Mouse (Mus musculus) lung, postnatal 14 days (tissue): Measurements from ENCODE around the gene Nfil3.
A peak's percentile ranks its signal among the peaks of the same experiment; 100 is the strongest.

ENCODE experiments used
- DNase-seq: peaks from one replicate; pipeline ENCODE4 v3.0.0; 2021

Gene Nfil3

DNA sequence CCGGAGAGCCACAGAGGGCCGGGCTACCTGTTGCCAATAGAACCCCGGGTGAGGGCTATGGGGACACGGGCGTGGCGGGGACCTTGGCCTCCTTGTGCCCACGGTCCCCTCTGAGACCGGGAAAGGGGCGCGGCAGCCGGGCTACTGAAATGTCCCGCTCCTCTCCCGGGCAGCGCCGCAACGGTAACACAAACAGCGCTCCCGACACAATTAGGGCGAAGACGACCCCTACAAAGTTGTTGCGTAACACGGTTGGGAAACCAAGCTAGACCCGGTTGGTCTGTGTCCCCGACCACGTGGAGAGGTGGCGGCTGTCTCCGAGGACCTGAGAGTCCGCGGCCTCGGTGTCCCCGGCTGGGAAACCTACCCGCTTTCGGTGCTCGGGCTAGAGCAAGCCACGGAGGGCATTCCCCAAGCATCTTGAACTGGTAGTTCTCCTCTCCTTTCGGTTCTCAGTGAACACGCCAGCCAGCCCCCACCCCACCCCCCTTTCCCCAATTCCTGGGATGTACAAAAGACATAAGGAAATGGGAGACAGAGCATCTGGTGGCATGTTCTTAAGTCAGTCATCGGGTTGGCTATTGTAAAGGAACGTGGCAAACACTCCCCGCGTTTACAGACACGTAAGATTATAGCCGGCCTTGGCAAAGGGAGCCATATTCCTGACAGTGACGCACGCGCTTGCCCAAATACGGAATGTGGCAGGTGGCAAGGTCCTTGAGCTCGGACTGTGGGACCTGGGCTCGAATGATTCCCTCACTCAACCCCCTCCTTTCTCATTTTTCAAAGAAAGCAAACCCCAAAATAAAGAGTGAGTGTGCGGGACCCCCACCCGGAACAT is 788 bp upstream of the Nfil3 start:
- peak; percentile 58 for DNase-seq

DNA sequence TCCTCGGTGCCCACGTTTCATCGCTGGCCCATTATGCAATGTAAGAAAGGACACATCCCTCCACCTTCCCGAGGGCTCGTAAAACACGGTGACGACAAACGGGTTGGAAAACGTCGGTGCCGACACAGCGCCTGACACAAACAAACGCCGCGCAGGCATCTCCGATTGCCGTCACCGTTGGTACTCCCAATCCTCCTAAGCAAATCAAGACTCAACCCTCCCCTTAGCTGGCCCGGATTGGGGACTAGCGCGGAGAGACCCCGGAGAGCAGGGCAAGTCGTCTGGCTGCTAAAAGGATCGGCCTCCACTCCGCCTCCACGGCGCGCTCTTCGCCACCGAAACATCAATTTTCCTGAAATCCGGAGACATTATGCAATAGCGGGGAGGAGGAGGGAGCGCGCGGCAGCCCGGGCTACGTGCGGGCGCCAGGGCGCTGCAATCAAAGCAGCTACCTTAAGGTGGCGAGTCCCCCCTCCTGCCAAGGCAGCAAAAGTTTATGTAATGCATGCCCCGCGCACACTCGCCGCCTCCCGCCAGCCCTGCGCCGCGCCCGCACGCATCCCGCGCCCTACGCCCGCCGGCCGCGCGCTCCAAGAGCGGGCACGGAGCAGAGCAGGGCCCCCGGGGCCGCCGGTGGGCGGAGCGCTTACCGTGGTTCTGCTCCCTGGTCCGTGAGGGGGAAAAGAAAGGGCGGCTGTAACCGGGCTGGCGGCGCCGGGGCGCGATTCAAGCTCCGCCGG is 492 bp downstream of the Nfil3 start:
- peak; percentile 71 for DNase-seq

DNA sequence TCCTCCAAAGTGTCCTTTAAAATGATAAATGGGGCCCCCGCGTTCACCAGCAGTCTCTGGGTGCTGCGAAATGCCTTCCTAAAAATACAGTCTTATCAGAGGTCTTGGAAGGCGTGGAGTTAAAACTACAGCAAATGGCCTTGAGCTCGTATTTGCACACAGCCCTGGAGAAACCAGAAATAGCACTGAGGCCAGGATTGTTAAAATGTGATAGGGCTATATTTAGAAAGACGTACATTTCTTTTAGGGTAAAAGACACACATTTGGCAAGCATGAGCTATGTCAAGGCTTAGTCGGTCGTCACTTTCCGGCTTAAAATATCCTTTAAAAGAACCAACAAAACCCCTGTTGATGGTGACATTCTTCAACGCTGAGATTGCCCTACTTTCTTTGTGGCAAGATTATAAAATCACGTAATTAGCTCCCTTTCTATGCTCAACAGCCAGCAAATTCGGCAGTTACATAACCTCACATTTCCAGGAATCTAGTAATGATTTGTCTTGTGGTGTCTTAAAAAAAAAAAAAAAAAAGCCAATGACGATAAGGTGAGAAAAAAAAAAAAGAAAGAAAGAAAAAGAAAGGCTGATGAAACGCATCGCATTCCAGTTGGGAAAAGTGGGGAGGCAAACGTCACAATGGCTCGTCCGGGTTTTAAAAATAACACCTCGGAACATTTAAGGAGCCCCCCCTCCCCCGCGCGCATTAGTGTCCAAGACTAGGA is 1.4 kb downstream of the Nfil3 start:
- DNase-seq: peak; percentile 10

DNA sequence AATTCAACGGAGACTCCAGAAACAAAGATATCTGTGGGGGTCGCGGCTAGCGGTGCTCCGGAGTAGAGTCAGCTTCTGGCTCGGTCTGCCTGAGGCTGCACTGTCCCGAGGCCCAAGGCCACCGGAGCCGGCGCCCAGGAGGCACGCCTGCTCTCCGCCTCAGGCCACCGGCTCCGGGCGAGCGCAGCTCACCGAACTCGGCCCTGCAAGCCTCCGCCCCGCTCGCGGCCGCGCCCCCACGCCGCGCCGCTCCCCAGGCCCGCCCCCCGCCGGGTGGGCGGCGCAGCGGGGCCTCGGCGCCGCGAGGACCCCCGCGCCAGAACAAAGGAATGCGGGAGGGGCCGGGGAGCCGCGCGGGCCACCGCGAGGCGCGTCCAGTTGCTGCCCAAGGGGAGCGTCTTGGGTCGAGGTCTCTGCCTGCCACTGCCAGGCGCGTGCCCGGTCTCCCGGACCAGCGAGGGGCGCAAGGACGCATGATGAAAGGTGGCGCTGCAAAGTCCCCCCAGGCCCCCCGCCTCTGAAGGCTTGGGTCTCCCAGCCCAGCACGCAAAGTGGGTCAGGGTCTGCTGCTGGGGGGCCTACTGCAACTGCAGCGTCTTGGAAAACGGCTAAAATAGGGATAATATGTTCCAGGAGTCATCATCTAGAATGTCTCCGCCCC is 2.4 kb downstream of the Nfil3 start:
- peak; percentile 44 for DNase-seq

DNA sequence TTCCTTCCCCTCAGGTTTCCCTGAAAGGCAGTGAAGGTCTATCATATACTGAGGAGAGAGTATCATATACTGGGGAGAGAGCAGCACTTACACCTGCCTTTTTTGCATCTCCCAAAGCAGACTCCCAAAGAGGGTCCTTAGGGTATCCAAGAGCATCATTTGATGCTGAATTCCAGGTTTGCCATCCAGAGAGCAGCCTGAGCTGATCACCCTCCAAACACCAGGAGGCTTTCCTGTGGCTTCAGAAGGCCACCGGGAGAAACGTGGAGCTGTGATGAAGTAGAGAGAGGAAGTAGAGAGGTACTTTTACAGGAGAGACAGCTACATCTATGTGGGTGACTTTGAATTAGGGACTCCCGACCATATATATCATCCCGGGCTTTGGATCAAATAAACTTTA is 3.1 kb downstream of the Nfil3 start:
- DNase-seq: no peak

DNA sequence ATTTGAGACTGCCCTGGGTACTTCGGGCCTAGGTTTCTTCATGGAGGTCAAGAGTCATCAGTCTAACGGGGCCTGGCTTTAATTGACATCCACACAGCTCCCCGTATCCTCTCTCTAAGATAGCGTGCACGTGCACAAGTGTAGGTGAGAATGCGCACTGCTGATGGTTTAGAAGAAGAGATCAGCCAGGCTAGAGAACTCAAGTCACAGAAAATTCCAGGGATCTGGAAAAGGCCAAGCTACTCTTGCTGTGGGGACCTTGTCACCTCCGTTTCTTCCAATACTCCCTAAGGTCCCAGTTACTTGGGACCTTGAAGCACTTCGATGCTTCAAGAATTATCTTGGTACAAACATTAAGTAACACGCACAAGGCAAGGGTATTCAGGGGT is 3.7 kb downstream of the Nfil3 start:
- no peak for DNase-seq

DNA sequence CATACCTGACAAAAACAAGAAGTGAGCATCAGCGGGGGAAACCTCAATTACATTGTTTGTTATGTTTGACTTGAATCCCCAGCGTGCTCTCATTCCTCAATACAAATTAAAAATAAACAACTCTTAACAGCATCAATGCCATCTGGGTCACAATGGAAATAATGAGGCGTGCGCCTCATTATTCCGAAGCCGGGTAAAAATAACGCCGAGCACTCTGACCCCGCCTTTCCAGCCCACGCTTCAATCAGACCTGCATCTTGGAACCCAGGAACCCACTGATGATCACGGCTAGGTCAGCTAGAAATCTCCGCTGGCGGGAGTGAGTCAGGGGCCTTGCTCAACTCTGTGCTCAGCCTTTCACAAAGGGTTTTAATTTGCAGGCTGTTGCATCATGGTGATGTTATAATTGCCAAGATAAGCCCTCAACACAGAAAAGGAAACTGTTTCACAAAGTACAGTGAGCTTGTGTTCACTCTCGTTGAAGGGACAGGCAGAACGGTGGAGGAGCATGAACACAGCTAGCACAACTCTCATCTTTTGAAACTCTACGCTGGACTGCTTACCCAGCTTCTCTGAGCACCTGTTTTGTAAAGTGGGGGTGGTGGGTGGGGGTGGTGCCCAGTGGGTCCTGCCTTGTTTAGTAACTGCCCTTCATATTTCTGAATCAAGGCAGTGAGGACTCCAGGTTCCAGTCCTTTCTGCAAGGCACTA is 4.2 kb downstream of the Nfil3 start:
- peak; percentile 62 for DNase-seq

DNA sequence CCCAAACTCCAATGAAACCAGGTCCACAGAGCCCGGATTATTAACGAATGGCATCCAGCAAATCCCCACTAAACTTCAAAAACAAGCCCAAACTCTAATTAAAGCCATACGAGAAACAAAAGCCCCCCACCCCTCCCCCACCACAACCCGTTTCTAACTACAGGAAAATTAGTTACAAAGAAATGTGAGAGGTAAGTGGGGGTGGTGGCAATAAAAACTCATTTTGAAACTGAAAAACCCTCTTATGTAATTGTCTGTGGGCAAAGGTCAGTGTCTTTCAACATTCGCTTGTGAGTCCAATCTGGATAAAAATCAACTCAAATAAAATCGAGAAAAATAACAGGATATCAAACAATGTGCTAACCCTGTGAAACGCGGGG is 4.8 kb downstream of the Nfil3 start:
- no peak for DNase-seq

DNA sequence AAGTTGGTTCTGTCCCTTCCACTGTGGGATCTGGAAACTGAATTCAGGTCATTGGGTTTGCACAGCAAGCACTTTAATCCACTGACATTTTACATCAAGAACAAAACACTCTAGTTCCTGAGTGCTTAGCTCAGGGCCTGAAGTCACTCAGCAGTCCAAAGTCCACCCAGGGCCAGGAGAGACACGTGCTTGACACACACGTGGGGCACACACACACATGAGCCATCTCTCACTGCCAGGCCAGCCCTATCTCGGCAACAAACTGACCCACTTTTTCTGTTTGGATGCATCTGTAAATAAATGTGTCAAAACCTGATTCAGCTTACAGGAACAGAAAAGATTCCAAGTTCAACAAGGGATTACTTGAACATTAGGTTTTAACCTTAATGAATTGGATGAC is 6.2 kb downstream of the Nfil3 start:
- DNase-seq: no peak

DNA sequence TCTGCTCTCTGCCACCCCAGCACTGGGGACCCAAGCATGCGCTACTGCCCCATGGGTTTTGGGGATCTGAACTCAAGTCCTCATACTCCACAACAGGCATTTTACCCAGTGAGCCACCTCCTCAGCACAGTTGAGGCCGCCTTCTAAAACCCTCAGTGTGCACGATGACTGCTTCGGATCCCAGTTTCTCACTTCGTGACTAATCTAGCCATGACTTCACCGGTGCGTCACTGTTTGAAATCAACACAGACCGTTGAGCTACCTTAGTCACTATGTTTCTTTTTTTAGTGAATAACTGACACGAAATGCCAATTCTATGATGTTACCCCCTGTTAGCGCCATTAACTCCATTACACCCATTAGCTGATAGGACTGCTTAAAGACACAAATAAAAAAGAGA is 7.4 kb downstream of the Nfil3 start:
- no peak for DNase-seq

DNA sequence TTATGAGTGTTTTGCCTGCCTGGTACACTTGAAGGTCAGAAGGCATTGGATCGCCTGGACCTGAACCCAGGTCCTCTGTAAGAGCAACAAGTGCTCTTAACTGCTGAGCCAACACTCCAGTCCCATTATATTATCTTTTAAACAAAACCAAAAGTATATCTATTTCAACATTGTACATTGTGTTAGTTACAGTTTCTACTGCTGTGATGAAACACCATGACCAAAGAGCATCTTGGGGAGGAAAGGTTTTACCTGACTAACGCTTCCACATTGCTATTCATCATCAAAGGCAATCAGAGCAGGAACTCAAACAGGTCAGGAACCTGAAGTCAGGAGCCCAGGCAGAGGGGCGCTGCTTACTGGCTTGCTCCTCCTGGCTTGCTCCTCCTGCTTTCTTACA is 8.2 kb downstream of the Nfil3 start:
- no peak for DNase-seq

DNA sequence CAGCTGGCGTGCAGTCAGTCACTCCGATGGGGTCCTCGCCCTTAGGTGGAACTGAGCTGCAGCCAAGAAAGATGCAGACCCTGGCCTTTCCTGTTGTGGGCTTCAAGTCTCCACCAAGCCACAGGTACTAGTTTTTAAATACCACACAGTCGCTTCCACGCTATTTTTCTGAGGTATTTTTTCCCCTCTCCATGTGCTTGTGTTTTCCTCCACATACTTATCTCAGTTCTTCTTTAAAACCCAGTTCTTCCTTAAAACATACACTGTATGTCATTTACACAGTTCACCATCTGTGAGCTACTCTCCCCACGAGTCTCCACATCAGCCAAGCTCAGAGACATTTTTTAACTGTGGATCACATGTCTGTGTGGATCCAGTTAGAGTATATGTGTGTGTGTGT is 10.0 kb downstream of the Nfil3 start:
- no peak for DNase-seq

DNA sequence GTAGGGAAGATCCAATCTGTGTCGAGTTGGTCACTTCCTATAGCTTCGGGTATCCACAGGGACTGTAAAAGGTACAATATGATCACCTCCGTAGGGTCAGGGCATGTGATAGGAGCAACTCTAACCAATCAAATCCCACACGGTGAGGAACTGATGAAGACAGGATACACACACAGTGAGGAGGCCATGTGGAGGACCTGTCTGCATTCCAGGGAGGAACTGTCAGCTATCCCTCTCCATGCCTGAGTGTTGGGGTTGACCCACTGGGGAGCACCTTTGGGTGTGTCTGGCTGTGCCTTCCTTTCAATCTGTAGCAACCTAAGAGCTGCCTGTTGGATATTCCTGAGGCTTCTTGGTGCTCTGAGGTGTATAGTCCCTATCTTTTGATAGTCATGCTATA is 18.0 kb downstream of the Nfil3 start:
- DNase-seq: no peak

DNA sequence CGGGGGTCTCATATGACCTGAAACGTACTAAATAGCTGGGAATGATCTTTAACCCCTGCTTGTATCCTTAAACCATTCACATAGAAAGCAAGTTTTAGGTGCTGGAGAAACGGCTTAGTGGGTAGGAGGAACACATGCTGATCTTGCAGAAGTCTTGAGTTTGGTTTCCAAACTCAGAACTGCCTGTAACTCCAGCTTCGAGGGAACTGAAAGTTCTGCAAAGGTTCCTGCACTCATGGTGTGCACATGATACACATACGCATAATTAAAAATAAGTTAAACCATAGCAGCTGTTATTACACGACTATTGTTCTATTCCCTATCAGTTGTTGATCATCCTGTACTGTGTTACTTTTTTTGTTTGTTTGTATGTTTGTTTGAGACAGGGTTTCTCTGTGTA is 18.5 kb downstream of the Nfil3 start:
- no peak for DNase-seq

DNA sequence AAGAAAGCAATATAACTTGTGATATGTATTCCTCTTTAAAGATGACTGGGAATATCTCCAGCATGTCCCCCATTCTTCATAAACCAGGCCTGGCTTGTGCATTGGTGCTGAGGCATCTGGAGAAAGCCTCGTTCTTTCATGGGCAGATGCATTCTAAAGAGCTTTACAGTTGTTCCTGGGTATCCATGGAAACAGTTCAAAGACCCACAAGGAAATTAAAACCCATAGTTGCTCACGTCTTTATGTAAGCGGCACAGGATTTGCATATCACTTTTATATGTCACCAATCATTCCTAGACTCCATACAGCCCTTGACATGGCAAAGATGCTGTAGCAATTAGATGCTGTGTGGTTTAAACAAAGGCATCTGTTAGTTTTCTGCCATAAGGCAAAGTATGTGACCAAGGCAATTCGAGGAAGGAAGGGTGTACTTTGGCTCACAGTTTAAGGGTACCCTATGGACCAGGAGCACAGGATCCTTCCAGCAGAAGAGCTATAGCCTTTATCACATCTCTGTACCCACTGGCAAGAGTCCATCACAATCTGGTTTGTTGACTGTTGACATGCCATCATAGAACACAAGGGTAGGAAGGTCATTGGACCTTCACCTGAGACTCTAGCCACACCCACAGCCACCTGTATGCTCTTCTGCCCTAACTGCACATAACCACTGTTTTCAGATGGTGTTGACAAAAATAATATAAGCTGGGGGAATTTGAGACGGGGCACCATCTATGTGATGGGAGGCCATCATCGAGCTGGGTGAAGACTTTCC is 26.9 kb downstream of the Nfil3 start:
- no peak for DNase-seq

DNA sequence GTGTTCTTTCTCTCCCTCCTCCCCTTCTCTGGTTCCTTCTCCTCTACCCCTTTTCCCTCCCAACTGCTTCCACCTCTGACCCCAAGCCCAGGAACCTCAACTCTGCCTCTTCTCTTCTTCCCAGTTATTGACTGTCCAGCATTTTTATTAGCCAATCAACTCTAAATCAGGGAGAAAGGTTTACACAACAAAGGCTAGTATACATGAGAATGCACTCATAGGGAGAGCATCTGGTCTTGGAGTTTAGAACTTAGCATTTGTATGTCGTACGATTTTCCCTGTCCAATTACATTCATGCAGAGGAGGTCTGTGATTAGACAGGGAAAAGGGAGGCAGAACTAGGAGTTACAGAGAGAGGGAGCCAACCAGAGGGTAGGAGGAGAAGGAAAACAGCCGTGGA is 31.7 kb downstream of the Nfil3 start:
- no peak for DNase-seq

DNA sequence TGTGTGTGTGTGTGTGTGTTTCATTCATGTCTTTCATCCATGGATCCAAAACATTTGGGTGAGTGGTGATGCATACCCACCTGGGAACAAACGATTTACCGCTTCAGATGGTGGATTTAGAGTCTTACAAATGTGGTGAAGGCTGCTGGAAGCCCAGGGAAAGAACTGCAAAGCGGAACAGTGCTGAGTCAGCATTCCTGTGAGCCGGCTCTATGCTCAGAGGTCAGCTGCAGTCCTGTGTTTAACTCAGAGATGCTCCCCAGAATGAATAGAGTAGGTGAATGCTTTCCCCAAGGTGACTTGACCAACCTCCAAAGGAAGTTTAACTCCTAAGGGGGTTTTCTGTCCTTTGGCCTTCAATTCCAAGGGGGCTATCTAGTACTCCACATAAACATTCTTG is 33.3 kb downstream of the Nfil3 start:
- DNase-seq: no peak

DNA sequence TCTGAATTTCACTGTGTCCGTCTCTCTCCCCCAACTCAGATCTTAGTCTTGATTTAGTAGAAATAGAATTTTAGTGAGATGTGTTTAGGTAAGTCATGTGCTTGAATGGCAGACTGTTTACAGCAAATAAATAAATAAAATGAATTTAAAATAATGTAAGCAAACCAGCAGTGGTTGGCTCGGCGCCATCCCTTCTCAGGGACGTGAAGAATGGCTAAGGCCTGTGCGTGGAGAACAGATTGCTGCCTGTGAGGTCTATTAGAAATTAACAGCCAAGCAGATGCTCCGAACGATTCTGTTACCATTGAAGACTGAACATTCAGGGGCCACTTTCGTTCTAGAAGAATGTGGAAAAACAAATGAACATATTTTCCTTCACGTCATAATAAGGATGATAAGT is 35.1 kb downstream of the Nfil3 start:
- no peak for DNase-seq

DNA sequence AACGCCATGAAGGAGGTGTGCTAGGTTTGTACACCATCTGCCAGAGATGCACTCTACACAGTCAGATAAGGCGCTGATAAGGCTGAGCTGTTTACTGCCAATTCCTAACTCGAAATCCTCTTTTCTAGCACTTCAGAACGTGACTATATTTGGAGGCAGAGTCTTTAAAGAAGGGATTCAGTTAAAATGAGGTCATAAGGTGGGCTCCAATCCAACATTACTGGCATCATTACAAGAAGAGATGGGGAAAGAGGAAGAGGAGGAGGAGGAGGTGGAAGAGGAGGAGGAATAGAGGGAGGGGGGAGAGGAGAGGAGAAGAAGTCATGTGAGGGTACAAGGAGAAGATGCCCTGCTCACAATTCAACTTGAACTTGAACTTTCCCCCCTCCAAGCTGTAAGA is 36.8 kb downstream of the Nfil3 start:
- DNase-seq: peak; percentile 15

DNA sequence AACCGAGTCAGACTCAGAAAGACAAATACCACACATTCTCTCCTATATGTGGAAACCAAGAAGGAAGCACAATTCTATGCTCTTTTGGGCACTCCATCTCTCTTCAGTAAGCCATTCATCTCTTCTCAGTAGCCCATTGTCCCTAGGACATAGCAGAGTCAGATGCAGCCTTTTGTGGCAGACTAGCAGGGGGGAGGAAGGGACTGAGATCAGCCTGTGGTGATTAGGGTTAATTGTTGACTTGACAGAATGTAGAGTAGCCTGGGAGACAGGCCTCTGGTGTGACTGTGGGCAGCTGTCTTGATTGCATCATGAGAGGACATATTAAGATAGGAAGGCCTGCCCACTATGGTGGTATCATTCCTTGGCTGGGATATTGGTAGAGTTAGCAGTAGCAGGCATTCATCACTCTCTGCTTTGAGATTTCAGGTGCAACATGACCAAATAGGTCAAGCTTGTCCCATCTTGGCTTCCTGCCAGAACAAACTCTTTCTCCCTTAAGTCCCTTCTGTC is 37.9 kb downstream of the Nfil3 start:
- no peak for DNase-seq

DNA sequence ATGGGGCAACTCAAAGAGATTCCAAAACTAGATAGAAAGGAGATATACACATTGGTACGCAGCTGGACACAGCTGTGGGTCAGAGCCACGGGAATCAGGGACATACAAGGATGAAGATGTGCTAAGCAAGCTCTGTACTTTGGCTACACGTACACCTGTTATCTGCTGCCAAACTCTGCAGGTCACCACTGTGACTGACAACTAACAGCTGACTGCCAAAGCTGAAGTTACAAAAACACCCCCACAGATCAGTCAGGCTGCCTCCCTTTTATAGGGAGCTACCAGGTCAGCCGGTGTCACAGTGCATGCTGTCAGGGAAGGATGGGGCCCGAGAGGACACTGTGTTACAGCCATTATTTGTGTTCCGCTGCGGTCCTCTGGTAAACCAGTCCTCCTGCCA is 39.9 kb downstream of the Nfil3 start:
- DNase-seq: no peak

DNA sequence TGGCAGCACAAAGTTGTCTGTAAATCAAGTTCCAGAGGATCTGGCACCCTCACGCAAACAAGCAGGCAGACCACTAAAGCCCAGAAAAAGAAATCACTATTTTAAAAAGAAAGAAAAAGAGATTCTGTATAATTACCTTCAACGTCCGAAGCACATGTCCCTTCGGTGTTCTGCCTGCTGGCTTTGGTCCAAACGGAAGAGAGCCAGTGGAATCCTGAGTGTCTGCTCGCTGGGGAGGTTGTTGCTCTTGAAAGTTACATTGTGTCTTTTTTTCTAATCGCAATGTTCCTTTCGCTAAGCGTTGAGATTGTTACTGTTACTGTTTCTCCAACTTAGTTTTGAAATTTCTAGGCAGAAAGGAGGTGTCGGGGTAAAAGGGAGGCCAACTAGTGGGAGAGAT is 50.3 kb downstream of the Nfil3 start:
- no peak for DNase-seq
